Mouse (Mus musculus): ENCODE results near the gene Macf1.

Gene Macf1

GRCm38 (mm10) chr4:123397643-123398434 lies 286.3 kb downstream of the Macf1 start:
- no peak for DNase-seq

DNA sequence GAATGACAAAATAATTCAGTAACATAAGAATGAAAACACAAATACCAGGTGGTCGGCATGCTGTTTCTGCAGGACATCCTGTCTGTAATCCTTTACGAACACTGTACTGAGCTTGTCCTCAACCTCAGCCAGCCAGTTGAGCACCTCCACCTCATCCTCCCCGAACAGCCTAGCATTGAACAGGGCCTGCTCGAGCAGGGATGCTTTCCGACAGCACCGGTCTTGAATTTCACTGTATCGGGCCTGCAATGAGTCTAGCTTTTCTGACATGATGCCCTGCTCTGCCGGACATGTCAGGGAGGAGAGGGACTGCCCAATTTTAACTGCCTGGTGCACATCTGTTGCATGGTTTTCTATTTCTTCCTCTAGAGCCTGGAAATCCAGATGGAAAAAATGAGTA lies 287.1 kb downstream of the Macf1 start:
- no peak for DNase-seq

- no peak for DNase-seq
These were observed 288.6 kb downstream of the Macf1 start for GRCm38 (mm10) chr4:123395435-123396000.

DNA sequence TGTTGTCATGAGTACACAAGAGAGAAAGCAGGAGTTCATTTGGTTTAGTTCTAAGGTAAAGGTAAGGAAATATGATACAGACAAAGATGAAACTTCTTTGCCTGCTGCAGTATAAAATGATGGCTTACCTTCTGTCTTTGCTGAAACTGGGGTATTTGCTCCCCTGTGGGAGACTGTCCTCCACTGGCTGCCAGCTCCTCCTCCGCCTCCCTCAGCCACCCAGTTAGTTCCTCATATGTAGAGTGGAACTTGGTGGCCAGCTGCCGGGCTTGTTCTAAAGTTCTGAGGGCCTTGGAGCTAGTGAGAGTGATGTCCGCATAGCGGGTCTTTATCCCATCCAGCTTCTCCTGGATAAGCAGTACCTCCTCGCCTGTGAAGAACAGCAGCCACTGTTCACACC lies 289.3 kb downstream of the Macf1 start:
- no peak for DNase-seq

- DNase-seq: no peak
These were observed 289.9 kb downstream of the Macf1 start for GRCm38 (mm10) chr4:123394269-123394668.

GRCm38 (mm10) chr4:123393004-123393403 lies 291.2 kb downstream of the Macf1 start:
- DNase-seq: no peak

DNA sequence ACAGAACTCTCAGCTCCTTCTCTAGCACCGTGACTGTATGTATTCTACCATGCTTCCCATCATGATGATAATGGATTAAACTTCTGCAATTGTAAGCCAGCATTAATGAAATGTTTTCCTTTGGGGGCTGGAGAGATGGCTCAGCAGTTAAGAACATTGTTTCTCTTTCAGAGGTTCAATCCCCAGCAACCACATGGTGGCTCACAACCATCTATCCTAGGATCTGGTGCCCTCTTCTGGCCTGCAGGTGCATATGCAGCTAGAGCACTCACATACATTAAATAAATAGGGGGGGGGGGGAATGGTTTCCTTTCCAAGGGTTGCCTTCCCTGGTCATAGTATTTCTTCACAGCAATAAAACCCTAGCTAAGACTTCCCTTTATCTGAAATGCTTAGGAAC lies 292.0 kb downstream of the Macf1 start:
- DNase-seq: no peak

GRCm38 (mm10) chr4:123385028-123385427 lies 299.1 kb downstream of the Macf1 start:
- no peak for DNase-seq

DNA sequence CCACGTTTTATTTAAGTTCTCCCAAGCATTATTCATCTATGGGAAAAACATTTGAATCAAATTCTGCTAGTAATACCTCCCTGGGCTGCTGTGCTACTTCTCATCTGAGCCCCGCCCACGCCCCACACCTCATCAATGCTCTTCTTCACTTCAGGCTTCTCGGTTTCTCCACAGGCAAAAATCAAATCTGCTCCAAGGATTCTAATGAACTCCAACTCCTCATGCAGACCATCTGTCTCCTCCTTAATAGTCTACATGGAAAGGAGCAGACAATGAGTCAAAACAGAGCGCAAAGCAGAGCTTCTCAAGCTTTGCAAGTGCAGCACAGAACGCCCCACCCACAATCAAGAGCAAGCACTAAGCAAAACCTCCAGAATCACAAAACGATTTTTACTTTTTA lies 301.0 kb downstream of the Macf1 start:
- DNase-seq: no peak

DNA sequence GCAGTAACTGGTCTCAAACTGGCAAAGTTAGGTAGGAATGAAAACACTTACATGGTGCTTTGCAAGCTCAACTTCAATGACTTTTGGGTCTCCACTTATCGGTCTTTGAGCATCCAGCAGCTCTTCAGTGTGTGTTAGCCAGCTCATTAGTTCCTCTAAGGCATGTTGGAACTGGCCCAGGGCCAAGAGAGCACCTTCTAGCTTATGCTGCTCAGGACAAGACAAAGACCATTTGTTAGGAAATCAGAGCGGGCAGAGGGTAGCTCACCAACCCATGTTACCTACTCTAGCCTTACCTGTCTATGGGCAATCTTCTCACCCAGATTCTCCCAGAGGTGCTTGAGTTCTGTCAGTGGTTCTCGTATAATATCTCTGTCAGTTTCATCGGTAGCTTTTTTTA lies 302.1 kb downstream of the Macf1 start:
- DNase-seq: no peak

GRCm38 (mm10) chr4:123381598-123381997 lies 302.6 kb downstream of the Macf1 start:
- no peak for DNase-seq

DNA sequence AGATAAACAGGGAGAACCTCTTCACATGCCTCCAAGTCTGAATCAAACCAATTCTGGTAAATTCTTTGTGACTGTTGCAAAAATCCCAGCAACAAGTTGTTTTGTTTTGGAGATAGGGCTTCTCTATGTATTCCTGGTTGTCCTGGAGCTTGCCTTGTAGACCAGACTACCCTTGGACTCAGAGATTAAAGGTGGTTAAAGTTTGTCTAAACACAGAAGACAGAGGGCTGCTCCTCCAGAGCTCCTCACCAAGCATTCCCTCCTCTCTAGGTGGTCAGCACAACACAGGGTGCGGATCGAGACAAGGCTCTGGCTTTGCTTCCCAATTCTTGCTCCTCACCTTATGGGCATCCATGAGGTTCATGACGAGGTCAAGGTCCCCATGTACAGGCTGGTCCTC lies 308.1 kb downstream of the Macf1 start:
- DNase-seq: no peak

- no peak for DNase-seq
These were observed 309.7 kb downstream of the Macf1 start for GRCm38 (mm10) chr4:123374316-123375008.

GRCm38 (mm10) chr4:123363555-123363954 lies 320.6 kb downstream of the Macf1 start:
- DNase-seq: no peak

DNA sequence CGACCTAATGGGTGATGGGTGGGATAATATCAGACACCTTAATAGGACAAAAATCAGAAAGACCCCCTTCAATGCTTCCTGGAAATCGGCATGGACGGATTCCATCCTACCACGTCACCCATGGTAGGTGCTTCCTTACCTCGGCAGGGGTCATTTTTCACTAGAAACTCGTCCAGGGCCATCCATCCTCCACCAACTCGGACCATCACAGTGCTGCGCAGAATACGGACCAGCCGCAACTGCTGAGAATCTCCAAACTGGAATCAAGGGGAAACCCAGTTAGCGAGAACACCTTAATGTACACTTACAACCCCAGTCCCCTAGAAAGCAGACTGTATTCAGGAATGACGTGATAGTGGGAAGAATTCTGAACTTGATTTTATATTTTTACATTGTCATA lies 323.4 kb downstream of the Macf1 start:
- no peak for DNase-seq

- DNase-seq: no peak
These were observed 325.5 kb downstream of the Macf1 start for GRCm38 (mm10) chr4:123358613-123359012.

GRCm38 (mm10) chr4:123355941-123356340 lies 328.2 kb downstream of the Macf1 start:
- DNase-seq: no peak

- DNase-seq: no peak
These were observed 330.8 kb downstream of the Macf1 start for GRCm38 (mm10) chr4:123353271-123353877.

- no peak for DNase-seq
These were observed 340.7 kb downstream of the Macf1 start for GRCm38 (mm10) chr4:123343471-123343789.

- no peak for DNase-seq
These were observed 341.3 kb downstream of the Macf1 start, which contains the start of gene Bmp8a for GRCm38 (mm10) chr4:123342642-123343470. Gene Bmp8a (minus strand): TSS chr4:123343252.

GRCm38 (mm10) chr4:123342091-123342641 lies 342.0 kb downstream of the Macf1 start:
- DNase-seq: no peak

- no peak for DNase-seq
These were observed 343.9 kb downstream of the Macf1 start for GRCm38 (mm10) chr4:123340232-123340631.

DNA sequence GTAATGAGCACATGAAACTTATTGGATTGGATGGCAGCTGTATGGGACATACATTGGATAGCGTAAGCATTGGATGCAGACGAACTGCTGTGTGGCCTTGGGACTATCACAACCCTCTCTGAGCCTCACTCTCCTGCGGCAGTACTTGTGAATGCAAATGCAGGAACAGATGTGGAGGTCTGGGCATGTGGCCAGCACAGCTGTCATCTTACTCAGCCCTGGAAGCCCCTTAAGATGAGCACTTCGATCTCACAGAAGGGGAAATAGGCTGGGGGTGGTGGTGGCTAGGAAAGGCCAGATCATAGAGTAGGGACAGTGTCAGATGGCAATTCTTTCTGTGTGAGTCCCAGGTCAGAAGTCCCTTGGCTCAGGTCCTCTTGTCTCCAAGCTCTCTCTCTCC lies 346.5 kb downstream of the Macf1 start:
- no peak for DNase-seq

Measured in cerebellum, adult 9-11 months (tissue).